Mouse (Mus musculus): Measurements from ENCODE around the gene Stag1.
A peak's percentile ranks its signal among the peaks of the same experiment; 100 is the strongest.

Stag1 gene

GRCm38 (mm10) chr9:100597546-100597945 lies at the start of gene Stag1:
Stag1 (plus strand) TSS chr9:100597798.
- no peak for DNase-seq (ENCODE audit: low spot score in 2 of 2)

- no peak for DNase-seq (ENCODE audit: low spot score in 2 of 2)
Observed at GRCm38 (mm10) chr9:100548313-100548712, 49.3 kb upstream of the Stag1 start.

- no peak for DNase-seq (ENCODE audit: low spot score in 2 of 2)
Observed at GRCm38 (mm10) chr9:100555686-100556085, 41.9 kb upstream of the Stag1 start.

- DNase-seq (ENCODE audit: low spot score in 2 of 2), result no peak
Observed at GRCm38 (mm10) chr9:100558023-100558573, 39.5 kb upstream of the Stag1 start.

- no peak for DNase-seq (ENCODE audit: low spot score in 2 of 2)
Observed at GRCm38 (mm10) chr9:100558991-100559390, 38.6 kb upstream of the Stag1 start.

- no peak for DNase-seq (ENCODE audit: low spot score in 2 of 2)
Observed at GRCm38 (mm10) chr9:100560251-100560890, 37.2 kb upstream of the Stag1 start.

- DNase-seq (ENCODE audit: low spot score in 2 of 2), result peak; percentile 11 to 17
Observed at GRCm38 (mm10) chr9:100569798-100570625, 27.6 kb upstream of the Stag1 start.

GRCm38 (mm10) chr9:100570626-100571233 lies 26.9 kb upstream of the Stag1 start, which contains the start of gene Slc35g2:
Slc35g2 (minus strand) TSS chr9:100571090.
- DNase-seq (ENCODE audit: low spot score in 2 of 2), result peak in 1 of 2 experiments; percentile 24

- no peak for DNase-seq (ENCODE audit: low spot score in 2 of 2)
Observed at GRCm38 (mm10) chr9:100571511-100571910, 26.1 kb upstream of the Stag1 start.

GRCm38 (mm10) chr9:100573300-100573699 lies 24.3 kb upstream of the Stag1 start:
- DNase-seq (ENCODE audit: low spot score in 2 of 2), result no peak

GRCm38 (mm10) chr9:100573942-100574341 lies 23.7 kb upstream of the Stag1 start:
- no peak for DNase-seq (ENCODE audit: low spot score in 2 of 2)

GRCm38 (mm10) chr9:100580196-100580740 lies 17.3 kb upstream of the Stag1 start:
- DNase-seq (ENCODE audit: low spot score in 2 of 2), result no peak

- no peak for DNase-seq (ENCODE audit: low spot score in 2 of 2)
Observed at GRCm38 (mm10) chr9:100581543-100582492, 15.8 kb upstream of the Stag1 start.

GRCm38 (mm10) chr9:100582883-100583575 lies 14.6 kb upstream of the Stag1 start:
- no peak for DNase-seq (ENCODE audit: low spot score in 2 of 2)

- no peak for DNase-seq (ENCODE audit: low spot score in 2 of 2)
Observed at GRCm38 (mm10) chr9:100584031-100584430, 13.6 kb upstream of the Stag1 start.

- no peak for DNase-seq (ENCODE audit: low spot score in 2 of 2)
Observed at GRCm38 (mm10) chr9:100590462-100590861, 7.1 kb upstream of the Stag1 start.

GRCm38 (mm10) chr9:100596317-100596716 lies 1.3 kb upstream of the Stag1 start:
- no peak for DNase-seq (ENCODE audit: low spot score in 2 of 2)

GRCm38 (mm10) chr9:100599761-100600328 lies 2.2 kb downstream of the Stag1 start:
- DNase-seq (ENCODE audit: low spot score in 2 of 2), result no peak

- DNase-seq (ENCODE audit: low spot score in 2 of 2), result no peak
Observed at GRCm38 (mm10) chr9:100602130-100602529, 4.5 kb downstream of the Stag1 start.

- no peak for DNase-seq (ENCODE audit: low spot score in 2 of 2)
Observed at GRCm38 (mm10) chr9:100603156-100603555, 5.6 kb downstream of the Stag1 start.

All from frontal cortex, postnatal 25 days (tissue).